Mouse (Mus musculus): ENCODE data around the gene Rapgef1. TPM values are rescaled to one million over a fixed set of nuclear protein-coding genes. Genes with fewer than 3 reads are reported as not detected.

The Rapgef1 gene
- polyA plus RNA-seq, 1 experiment from 2014 or later = 13.3 TPM

DNA sequence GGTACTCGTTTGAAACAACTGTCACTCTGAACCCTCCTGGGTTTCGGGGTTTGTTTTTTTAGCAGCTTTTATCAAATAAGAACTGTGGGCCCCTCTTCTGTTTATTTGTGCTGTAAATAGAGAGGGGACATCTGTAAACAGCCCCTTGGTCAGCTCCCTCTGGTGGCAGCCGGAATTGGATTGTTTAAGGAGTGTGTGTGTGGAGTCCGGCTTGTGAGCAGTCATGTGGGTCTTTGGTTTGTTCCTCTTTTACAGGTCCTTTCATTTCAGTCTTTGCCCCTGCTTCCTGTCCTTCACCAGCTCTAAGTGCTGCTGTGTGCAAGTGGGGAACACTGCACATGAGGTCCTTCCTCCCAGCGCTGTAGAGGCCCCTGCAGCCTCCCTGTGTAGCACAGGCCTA is 119.8 kb downstream of the Rapgef1 start:
- Histone ChIP-seq H3K27me3 (ENCODE audit: control insufficient read depth, insufficient read depth, low read length) (no peaks in the 10 kb centered on the region), H3K27ac (ENCODE audit: low read depth, low read length) (no peak overlapping the region), H3K4me1 (replicated peaks; ENCODE audit: control insufficient read depth, insufficient read depth, low read length) (no peaks in the 10 kb centered on the region), H3K4me3 (ENCODE audit: low read depth, low read length) (no peak overlapping the region), H3K9ac (ENCODE audit: low read depth, low read length) (no peak overlapping the region), H3K9me3 (ENCODE audit: control insufficient read depth, low read length) (no peaks in the 10 kb centered on the region), H3K4me2 (replicated peaks; ENCODE audit: low read depth, low read length) (no peak overlapping the region), H3K36me3 (ENCODE audit: control insufficient read depth, insufficient read depth, low read length) (peaks cover 11% of the 10 kb centered on the region)
- DNase-seq (ENCODE audit: low spot score) (no peak), ATAC-seq (ENCODE audit: low FRiP score) (no peak)
- WGBS = 77% methylated on average over 5 of the region's 5 CpGs

GRCm38 (mm10) chr2:29741207-29741606 is 121.7 kb downstream of the Rapgef1 start:
- no peak for ATAC-seq (ENCODE audit: low FRiP score)
- no peak for DNase-seq (ENCODE audit: low spot score)
- 91% methylated on average over 6 of the region's 6 CpGs for WGBS

GRCm38 (mm10) chr2:29744256-29744655 is 124.7 kb downstream of the Rapgef1 start:
- DNase-seq (ENCODE audit: low spot score) = no peak
- H3K4me1 ChIP-seq (replicated peaks; ENCODE audit: control insufficient read depth, insufficient read depth, low read length) = peaks cover 6% of the 10 kb centered on the region
- 91% methylated on average over 6 of the region's 6 CpGs for WGBS
- H3K27me3 ChIP-seq (ENCODE audit: control insufficient read depth, insufficient read depth, low read length) = peaks cover 14% of the 10 kb centered on the region
- no peak overlapping the region for H3K4me3 ChIP-seq (ENCODE audit: low read depth, low read length)
- no peak overlapping the region for H3K27ac ChIP-seq (ENCODE audit: low read depth, low read length)
- H3K36me3 ChIP-seq (ENCODE audit: control insufficient read depth, insufficient read depth, low read length) = peaks cover 3% of the 10 kb centered on the region; the same call in 1 of the 2 replicates
- ATAC-seq (ENCODE audit: low FRiP score) = no peak
- no peak overlapping the region for H3K4me2 ChIP-seq (replicated peaks; ENCODE audit: low read depth, low read length)
- no peaks in the 10 kb centered on the region for H3K9me3 ChIP-seq (ENCODE audit: control insufficient read depth, low read length)
- H3K9ac ChIP-seq (ENCODE audit: low read depth, low read length) = no peak overlapping the region

More at GRCm38 (mm10) chr2:29741207-29741606, 121.7 kb downstream of the Rapgef1 start:
- H3K4me1 ChIP-seq (replicated peaks; ENCODE audit: control insufficient read depth, insufficient read depth, low read length) = no peaks in the 10 kb centered on the region
- H3K27ac ChIP-seq (ENCODE audit: low read depth, low read length) = no peak overlapping the region
- no peak overlapping the region for H3K4me3 ChIP-seq (ENCODE audit: low read depth, low read length)
- H3K9ac ChIP-seq (ENCODE audit: low read depth, low read length) = no peak overlapping the region
- H3K9me3 ChIP-seq (ENCODE audit: control insufficient read depth, low read length) = no peaks in the 10 kb centered on the region
- H3K27me3 ChIP-seq (ENCODE audit: control insufficient read depth, insufficient read depth, low read length) = peaks cover under 1% of the 10 kb centered on the region
- H3K4me2 ChIP-seq (replicated peaks; ENCODE audit: low read depth, low read length) = no peak overlapping the region
- H3K36me3 ChIP-seq (ENCODE audit: control insufficient read depth, insufficient read depth, low read length) = peaks cover 7% of the 10 kb centered on the region

GRCm38 (mm10) chr2:29747188-29747782 is 127.8 kb downstream of the Rapgef1 start:
- DNase-seq (ENCODE audit: low spot score) (peak; percentile 45), ATAC-seq (ENCODE audit: low FRiP score) (no peak)
- no peaks in the 10 kb centered on the region for H3K9me3 ChIP-seq (ENCODE audit: control insufficient read depth, low read length)
- peak overlapping the region; percentile 33 for H3K4me3 ChIP-seq (ENCODE audit: low read depth, low read length)
- no peaks in the 10 kb centered on the region for H3K36me3 ChIP-seq (ENCODE audit: control insufficient read depth, insufficient read depth, low read length)
- peaks cover 11% of the 10 kb centered on the region for H3K4me1 ChIP-seq (replicated peaks; ENCODE audit: control insufficient read depth, insufficient read depth, low read length)
- peak overlapping the region; percentile 56 for H3K9ac ChIP-seq (ENCODE audit: low read depth, low read length)
- H3K4me2 ChIP-seq (replicated peaks; ENCODE audit: low read depth, low read length) = peak overlapping the region; percentile 73
- peaks cover 34% of the 10 kb centered on the region for H3K27me3 ChIP-seq (ENCODE audit: control insufficient read depth, insufficient read depth, low read length)
- no peak overlapping the region for H3K27ac ChIP-seq (ENCODE audit: low read depth, low read length)
- WGBS = 4% methylated on average over 50 of the region's 50 CpGs

DNA sequence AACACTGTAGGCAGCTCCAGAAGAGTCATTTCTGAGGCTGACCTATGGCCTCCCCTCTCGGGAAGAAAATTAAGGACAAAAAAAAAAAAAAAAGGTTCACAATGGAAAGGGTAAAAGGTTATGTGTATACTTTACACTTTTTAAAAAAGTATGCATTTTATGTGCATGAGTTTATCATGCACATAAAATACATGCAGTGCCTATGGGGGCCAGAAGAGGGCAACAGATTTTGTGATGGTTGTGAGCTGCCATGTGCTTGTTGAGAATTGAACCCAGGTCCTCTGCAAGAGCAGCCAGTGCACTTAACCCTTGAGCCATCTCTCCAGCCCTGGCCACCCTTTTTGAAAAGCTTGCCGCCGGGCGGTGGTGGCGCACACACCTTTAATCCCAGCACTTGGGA is 128.3 kb downstream of the Rapgef1 start:
- ATAC-seq (ENCODE audit: low FRiP score) = no peak
- peak; percentile 45 for DNase-seq (ENCODE audit: low spot score)
- H3K9me3 ChIP-seq (ENCODE audit: control insufficient read depth, low read length) = no peaks in the 10 kb centered on the region
- WGBS = 52% methylated on average over 5 of the region's 5 CpGs
- no peak overlapping the region for H3K9ac ChIP-seq (ENCODE audit: low read depth, low read length)
- H3K27ac ChIP-seq (ENCODE audit: low read depth, low read length) = no peak overlapping the region
- no peak overlapping the region for H3K4me3 ChIP-seq (ENCODE audit: low read depth, low read length)
- no peaks in the 10 kb centered on the region for H3K36me3 ChIP-seq (ENCODE audit: control insufficient read depth, insufficient read depth, low read length)
- H3K4me1 ChIP-seq (replicated peaks; ENCODE audit: control insufficient read depth, insufficient read depth, low read length) = peaks cover 11% of the 10 kb centered on the region
- peaks cover 37% of the 10 kb centered on the region for H3K27me3 ChIP-seq (ENCODE audit: control insufficient read depth, insufficient read depth, low read length)
- no peak overlapping the region for H3K4me2 ChIP-seq (replicated peaks; ENCODE audit: low read depth, low read length)

GRCm38 (mm10) chr2:29748499-29748898 is 129.0 kb downstream of the Rapgef1 start:
- no peaks in the 10 kb centered on the region for H3K9me3 ChIP-seq (ENCODE audit: control insufficient read depth, low read length)
- no peak overlapping the region for H3K4me3 ChIP-seq (ENCODE audit: low read depth, low read length)
- H3K27ac ChIP-seq (ENCODE audit: low read depth, low read length) = no peak overlapping the region
- peaks cover 40% of the 10 kb centered on the region for H3K27me3 ChIP-seq (ENCODE audit: control insufficient read depth, insufficient read depth, low read length)
- no peak overlapping the region for H3K9ac ChIP-seq (ENCODE audit: low read depth, low read length)
- H3K36me3 ChIP-seq (ENCODE audit: control insufficient read depth, insufficient read depth, low read length) = no peaks in the 10 kb centered on the region
- DNase-seq (ENCODE audit: low spot score) (no peak), ATAC-seq (ENCODE audit: low FRiP score) (no peak)
- H3K4me1 ChIP-seq (replicated peaks; ENCODE audit: control insufficient read depth, insufficient read depth, low read length) = peaks cover 11% of the 10 kb centered on the region
- H3K4me2 ChIP-seq (replicated peaks; ENCODE audit: low read depth, low read length) = no peak overlapping the region
- WGBS = 71% methylated on average over 4 of the region's 4 CpGs

- H3K4me2 ChIP-seq (replicated peaks; ENCODE audit: low read depth, low read length) = peak within 1 kb of the TSS; percentile 29
- DNase-seq (ENCODE audit: low spot score) (peak; percentile 27), ATAC-seq (ENCODE audit: low FRiP score) (no peak)
- no peaks in the 10 kb centered on the region for H3K9me3 ChIP-seq (ENCODE audit: control insufficient read depth, low read length)
- H3K36me3 ChIP-seq (ENCODE audit: control insufficient read depth, insufficient read depth, low read length) = no peaks in the 10 kb centered on the region
- H3K27me3 ChIP-seq (ENCODE audit: control insufficient read depth, insufficient read depth, low read length) = peaks cover 37% of the 10 kb centered on the region
- H3K4me1 ChIP-seq (replicated peaks; ENCODE audit: control insufficient read depth, insufficient read depth, low read length) = peaks cover 11% of the 10 kb centered on the region
- H3K9ac ChIP-seq (ENCODE audit: low read depth, low read length) = peak within 1 kb of the TSS; percentile 11; the same call in 1 of the 2 replicates
- peak within 1 kb of the TSS; percentile 6; the same call in 1 of the 2 replicates for H3K4me3 ChIP-seq (ENCODE audit: low read depth, low read length)
- WGBS = 7% methylated on average over 26 of the region's 28 CpGs
- H3K27ac ChIP-seq (ENCODE audit: low read depth, low read length) = no peak within 1 kb of the TSS
Observed at GRCm38 (mm10) chr2:29751497-29751896, 132.0 kb downstream of the Rapgef1 start, which contains the start of gene Gm13420. Gene Gm13420 (minus strand): TSS chr2:29751685.

- peaks cover 28% of the 10 kb centered on the region for H3K27me3 ChIP-seq (ENCODE audit: control insufficient read depth, insufficient read depth, low read length)
- no peak overlapping the region for H3K9ac ChIP-seq (ENCODE audit: low read depth, low read length)
- H3K4me1 ChIP-seq (replicated peaks; ENCODE audit: control insufficient read depth, insufficient read depth, low read length) = peaks cover 7% of the 10 kb centered on the region; the same call in 1 of the 2 replicates
- WGBS = 87% methylated on average over 5 of the region's 5 CpGs
- no peak for ATAC-seq (ENCODE audit: low FRiP score)
- no peak overlapping the region for H3K27ac ChIP-seq (ENCODE audit: low read depth, low read length)
- H3K4me3 ChIP-seq (ENCODE audit: low read depth, low read length) = no peak overlapping the region
- no peaks in the 10 kb centered on the region for H3K9me3 ChIP-seq (ENCODE audit: control insufficient read depth, low read length)
- H3K36me3 ChIP-seq (ENCODE audit: control insufficient read depth, insufficient read depth, low read length) = no peaks in the 10 kb centered on the region
- DNase-seq (ENCODE audit: low spot score) = no peak
- H3K4me2 ChIP-seq (replicated peaks; ENCODE audit: low read depth, low read length) = no peak overlapping the region
Observed at GRCm38 (mm10) chr2:29752397-29752796, 132.9 kb downstream of the Rapgef1 start.

DNA sequence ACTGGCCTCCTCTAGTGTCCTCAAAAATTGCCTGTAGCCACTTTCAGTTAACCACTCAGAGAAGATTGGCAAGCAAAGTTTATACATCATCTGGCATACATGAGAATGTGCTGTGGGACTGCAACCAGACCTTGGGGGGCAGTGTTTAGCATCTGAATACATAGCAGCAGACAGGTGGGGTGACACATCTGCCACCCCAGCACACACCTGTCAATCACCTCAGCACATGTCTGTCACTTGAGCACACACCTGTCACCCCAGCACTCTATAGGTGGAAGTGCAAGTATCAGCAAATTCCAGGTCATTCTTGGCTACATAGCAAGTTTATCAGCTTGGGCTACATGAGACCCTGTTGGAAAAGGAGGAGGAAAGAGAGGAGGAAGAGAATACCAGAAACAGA is 136.2 kb downstream of the Rapgef1 start:
- H3K9ac ChIP-seq (ENCODE audit: low read depth, low read length) = no peak overlapping the region
- DNase-seq (ENCODE audit: low spot score) (no peak), ATAC-seq (ENCODE audit: low FRiP score) (no peak)
- H3K36me3 ChIP-seq (ENCODE audit: control insufficient read depth, insufficient read depth, low read length) = no peaks in the 10 kb centered on the region
- no peak overlapping the region for H3K27ac ChIP-seq (ENCODE audit: low read depth, low read length)
- peaks cover 21% of the 10 kb centered on the region for H3K27me3 ChIP-seq (ENCODE audit: control insufficient read depth, insufficient read depth, low read length)
- no peak overlapping the region for H3K4me2 ChIP-seq (replicated peaks; ENCODE audit: low read depth, low read length)
- H3K4me3 ChIP-seq (ENCODE audit: low read depth, low read length) = no peak overlapping the region
- H3K9me3 ChIP-seq (ENCODE audit: control insufficient read depth, low read length) = no peaks in the 10 kb centered on the region
- 0 out of 2 replicates have a peak, but pooled peaks cover 3% of the 10 kb centered on the region for H3K4me1 ChIP-seq (replicated peaks; ENCODE audit: control insufficient read depth, insufficient read depth, low read length)
